Mouse (Mus musculus): Measurements from ENCODE around the gene Togaram1.

The Togaram1 gene

GRCm38 (mm10) chr12:64965124-64966026 lies at the start of gene Togaram1, which contains the start of gene Klhl28:
Gene Togaram1, plus strand, starts transcription at chr12:64965804.
Gene Klhl28, minus strand, starts transcription at chr12:64965534.
- DNase-seq (ENCODE audit: low spot score), result peak; percentile 98

GRCm38 (mm10) chr12:64916735-64917134 lies 48.9 kb upstream of the Togaram1 start:
- DNase-seq (ENCODE audit: low spot score), result no peak

- peak; percentile 94 for DNase-seq (ENCODE audit: low spot score)
These were observed 47.8 kb upstream of the Togaram1 start, which contains the start of gene Gm527 for GRCm38 (mm10) chr12:64917578-64918471. Gene Gm527, plus strand, starts transcription at chr12:64917906.

DNA sequence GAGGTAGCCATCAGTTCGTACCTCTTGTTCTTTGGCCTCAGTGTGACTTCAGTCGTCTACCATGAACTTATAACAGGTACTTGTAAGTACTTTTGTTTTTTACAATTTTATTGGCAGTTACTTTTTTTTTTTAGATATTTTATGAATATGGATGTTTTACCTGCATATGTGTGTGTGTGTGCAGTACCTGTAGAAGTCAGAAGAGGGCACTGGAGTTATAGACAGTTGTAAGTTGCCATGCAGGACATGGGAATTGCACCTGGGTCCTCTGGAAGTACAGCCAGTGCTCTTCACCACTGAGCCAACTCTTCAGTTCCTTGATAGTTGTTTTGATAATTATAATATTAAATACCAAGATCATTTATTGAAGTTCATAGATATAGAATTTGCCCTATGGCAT lies 28.1 kb upstream of the Togaram1 start:
- no peak for DNase-seq (ENCODE audit: low spot score)

DNA sequence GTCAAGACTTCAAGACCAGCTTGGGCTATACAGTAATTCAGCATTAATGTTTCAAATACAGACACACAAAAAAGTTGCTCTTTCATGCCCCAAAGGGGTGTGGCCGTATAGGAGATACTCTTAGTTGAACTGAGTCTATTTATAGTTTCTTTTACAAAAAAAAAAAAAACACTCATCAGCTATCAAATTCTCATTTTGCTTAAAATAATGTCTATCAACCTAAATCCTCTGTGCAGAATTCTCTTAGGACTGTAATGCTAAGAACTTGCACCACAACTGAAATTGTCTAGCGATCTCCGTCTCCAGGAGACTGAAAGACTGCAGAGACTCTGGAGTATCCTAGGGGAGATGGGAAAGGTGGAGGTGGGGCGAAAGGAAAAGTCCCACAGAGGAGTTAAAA lies 1.0 kb upstream of the Togaram1 start:
- DNase-seq (ENCODE audit: low spot score), result no peak

DNA sequence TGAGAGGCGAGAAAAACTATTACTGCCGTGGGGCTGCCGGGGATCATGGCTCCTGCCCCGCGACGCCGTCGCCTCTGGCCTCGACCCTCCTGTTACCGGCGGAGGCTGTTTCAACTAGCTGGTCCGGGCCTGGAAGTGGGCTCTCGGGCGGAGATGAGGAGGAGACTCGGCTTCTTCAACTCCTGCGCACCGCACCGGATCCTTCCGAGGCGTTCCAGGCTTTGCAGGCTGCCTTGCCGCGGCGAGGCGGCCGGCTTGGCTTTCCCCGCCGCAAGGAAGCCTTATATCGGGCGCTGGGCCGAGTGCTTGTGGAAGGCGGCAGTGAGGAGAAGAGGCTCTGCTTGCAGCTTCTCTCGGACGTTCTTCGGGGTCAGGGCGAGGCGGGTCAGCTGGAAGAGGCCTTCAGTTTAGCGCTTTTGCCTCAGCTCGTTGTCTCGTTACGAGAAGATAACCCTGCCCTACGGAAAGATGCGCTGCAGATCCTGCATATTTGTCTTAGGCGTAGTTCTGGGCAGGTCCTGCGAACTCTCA lies 562 bp downstream of the Togaram1 start:
- DNase-seq (ENCODE audit: low spot score), result peak; percentile 20

GRCm38 (mm10) chr12:64966652-64967435 lies 1.2 kb downstream of the Togaram1 start:
- DNase-seq (ENCODE audit: low spot score), result no peak

DNA sequence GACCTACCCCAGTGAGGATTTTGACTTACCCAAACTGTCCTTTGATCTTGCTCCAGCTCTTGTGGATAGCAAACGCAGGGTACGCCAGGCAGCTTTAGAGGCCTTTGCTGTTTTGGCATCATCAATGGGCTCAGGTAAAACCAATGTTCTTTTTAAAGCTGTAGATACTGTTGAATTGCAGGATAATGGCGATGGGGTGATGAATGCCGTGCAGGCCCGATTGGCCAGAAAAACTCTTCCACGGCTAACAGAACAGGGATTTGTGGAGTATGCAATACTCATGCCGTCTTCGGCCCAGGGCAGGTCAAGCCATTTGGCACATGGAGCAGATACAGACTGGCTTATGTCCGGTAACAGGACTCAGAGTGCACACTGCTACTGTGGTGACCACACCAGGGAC lies 1.9 kb downstream of the Togaram1 start:
- no peak for DNase-seq (ENCODE audit: low spot score)

GRCm38 (mm10) chr12:64968067-64968466 lies 2.5 kb downstream of the Togaram1 start:
- DNase-seq (ENCODE audit: low spot score), result no peak

DNA sequence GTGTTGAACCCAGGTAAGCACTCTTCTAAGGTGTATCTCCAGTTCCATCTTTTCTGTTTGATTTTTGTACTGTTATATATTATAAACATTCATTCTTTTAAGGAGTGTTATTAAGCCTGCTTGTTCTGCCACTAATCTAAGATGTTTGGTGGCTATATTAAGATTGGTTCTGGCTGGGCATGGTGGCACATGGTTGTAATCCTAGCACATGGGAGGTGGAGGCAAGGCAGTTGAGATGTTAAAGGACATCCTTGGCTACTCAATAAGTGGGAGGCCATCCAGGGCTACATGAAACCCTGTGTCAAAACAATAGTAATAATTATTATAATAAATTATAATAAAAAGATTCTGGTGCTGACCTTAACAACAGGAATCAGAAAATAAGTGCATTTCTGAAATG lies 5.8 kb downstream of the Togaram1 start:
- DNase-seq (ENCODE audit: low spot score), result no peak

DNA sequence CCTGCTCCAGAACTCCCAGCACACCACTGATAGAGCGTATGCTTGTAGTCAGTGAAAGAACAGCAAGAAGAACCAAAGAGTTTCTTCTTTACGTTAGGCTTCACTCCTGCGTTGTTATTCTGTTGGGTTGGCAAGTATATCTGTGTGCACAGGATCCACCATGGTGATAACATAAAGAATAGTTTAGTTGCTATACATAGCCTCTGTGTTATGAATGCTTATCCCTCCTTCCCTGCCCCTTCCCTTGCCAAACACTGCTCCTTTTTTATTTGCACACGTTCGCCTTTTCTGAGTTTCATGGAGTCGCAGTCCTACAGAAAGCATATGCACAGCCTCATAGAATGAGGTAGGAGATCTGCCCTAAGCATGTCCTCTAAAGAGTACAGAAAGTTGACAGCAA lies 6.5 kb downstream of the Togaram1 start:
- DNase-seq (ENCODE audit: low spot score), result no peak

DNA sequence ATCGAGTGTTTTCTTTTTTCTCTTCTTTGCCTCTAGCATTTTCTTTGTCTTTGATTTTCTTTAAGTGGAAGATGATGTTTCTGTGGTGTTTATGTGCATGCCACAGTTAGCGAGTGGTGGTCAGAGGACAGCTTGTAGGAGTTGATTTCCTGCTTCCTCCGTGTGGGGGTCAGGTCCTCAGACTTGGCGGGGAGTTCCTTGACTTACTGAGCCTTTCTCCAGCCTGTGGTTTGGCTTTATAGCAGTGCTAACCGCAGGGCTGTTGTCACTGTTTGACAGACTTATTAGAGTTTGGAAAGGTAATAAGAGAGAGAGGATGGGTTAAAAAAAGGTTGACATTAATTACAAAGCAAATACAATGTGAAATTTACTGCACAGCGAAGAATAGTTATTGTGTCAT lies 10.0 kb downstream of the Togaram1 start:
- DNase-seq (ENCODE audit: low spot score), result no peak

DNA sequence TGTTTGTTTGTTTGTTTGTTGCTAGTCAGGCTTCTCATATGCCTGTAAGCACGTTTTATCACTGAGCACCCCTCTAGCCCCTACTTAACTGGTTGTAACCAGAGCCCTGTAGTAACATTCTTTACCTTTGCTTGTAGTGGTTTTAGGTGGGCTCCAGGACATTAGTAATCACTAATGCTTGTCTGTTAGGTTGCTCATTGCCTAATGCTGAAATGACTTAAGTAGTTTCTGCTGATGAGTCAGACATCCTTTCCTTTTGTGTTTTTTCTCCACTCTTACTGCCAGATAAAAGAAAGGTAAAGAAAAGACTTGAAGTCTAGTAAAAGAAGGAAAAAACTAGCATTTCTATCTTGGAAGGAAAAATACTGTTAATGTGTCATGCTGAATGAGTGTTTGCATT lies 10.6 kb downstream of the Togaram1 start:
- no peak for DNase-seq (ENCODE audit: low spot score)

DNA sequence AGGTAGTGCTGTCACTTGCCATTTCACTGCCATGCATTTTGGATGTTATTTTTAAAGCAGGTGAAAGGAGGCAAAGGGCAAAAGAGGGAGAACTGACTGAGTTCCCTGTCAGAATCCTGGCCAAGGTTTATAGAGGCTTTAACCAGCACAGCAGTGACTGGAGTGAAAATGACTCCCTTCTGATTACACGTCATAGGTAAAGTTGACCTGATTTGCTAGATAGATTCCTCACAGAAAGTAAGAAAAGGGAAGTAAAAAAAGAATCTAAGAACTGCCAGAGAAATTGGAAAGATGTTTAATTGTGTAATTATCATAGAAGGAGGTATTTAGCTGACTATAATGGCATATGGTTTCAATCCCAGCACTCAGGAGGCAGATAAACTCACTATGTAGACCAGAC lies 11.9 kb downstream of the Togaram1 start:
- no peak for DNase-seq (ENCODE audit: low spot score)

DNA sequence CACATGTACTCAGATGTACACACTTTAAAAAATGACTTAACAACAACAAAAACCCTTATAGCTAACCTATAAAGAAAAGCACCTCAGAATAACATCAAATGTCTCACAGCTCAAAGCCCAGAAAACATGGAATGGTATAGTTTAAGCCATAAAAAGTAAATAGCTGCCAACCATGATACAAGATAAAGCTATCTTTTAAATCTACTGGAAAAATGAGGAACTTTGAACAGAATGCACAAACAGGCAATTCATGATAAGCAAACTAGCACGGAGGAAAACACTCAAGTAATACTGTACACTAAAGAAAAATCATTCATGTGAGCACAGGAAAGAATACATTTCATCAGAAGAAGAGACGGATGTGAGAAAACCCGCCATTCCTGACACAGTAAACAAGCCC lies 42.1 kb downstream of the Togaram1 start:
- no peak for DNase-seq (ENCODE audit: low spot score)

GRCm38 (mm10) chr12:65022842-65023241 lies 57.2 kb downstream of the Togaram1 start:
- DNase-seq (ENCODE audit: low spot score), result no peak

- no peak for DNase-seq (ENCODE audit: low spot score)
These were observed 70.2 kb downstream of the Togaram1 start for GRCm38 (mm10) chr12:65035839-65036189.

DNA sequence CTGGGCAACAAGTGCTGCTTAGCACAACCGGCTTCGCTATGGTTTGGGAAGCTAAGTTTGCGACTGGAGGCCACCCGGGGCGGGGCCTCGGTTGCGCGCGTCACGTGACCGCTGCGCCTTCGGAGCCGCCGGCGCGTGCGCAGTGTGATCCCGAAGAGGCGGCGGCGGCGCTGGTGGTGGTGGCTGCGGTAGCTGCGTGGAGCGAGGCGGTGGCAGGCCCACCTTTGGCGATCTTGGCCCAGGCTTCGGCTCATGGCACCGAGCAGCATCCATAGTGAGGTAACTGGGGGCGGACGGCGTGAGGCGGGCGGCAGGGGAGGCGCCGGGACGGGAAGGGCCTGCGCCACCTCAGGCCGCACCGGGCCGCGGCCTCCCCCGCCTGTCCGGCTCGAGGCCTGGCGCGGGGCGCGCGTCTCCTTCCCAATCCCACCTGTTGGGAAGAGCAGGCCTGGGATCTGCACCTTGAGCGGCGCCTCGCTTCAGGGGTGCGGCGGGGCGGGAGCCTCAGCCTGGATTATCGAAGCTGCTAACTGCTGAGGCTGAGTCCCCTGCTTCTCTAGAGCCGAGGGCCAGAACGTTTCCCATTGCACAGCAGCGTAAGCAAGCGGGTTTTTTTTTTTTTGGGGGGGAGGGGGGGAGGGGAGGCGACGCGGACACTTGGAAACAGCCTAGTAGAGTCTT lies 70.7 kb downstream of the Togaram1 start, which contains the start of gene Prpf39:
Gene Prpf39, plus strand, starts transcription at position 144 of the 681 bp plus-strand sequence.
- DNase-seq (ENCODE audit: low spot score), result peak; percentile 82

DNA sequence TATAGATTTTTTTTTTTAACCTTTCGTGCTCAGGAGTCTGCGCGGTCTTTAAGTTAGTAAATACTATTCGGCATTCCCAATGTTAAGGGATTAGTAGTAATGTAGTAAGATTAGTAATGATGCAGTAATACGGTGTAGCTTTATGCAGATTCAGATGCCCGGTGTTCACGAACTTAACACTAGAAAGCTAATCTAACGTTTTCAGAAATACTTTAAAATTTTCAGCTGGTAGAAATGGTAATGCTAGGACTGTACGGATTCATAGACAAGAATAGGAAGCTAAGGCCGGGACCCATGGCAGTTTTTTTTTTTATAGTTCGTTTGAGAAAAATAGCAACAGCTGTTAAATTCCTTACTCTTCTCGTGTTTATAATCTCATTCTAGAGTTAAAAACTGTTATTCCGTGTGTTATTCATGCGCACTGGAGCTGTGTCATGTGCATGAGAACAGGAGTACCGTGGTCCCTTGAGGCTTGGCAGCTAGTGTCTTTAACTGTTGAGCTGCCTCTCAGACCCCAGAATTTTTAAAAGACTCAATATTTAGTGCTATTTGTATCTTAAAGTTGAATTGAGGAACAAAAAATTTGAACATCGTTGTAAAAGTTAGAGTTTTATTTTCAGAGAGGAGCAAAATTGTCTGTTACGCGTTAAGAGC lies 71.4 kb downstream of the Togaram1 start:
- no peak for DNase-seq (ENCODE audit: low spot score)

- no peak for DNase-seq (ENCODE audit: low spot score)
These were observed 71.9 kb downstream of the Togaram1 start for GRCm38 (mm10) chr12:65037546-65037937.

GRCm38 (mm10) chr12:65048799-65049198 lies 83.2 kb downstream of the Togaram1 start:
- DNase-seq (ENCODE audit: low spot score), result no peak

Data from ovary, adult 18-20 months (tissue).